Mouse (Mus musculus): ENCODE measurements around the gene Rfesd. TPM values are rescaled to one million over a fixed set of nuclear protein-coding genes. Genes with fewer than 3 reads are reported as not detected.

Gene Rfesd
- polyA plus RNA-seq, 1 experiment from 2014 or later = 18.9 TPM

- no peak overlapping the region for H3K9ac ChIP-seq
- no peaks in the 10 kb centered on the region for H3K27me3 ChIP-seq
- no peak for ATAC-seq (ENCODE audit: low FRiP score, low read depth)
- H3K4me1 ChIP-seq = no peaks in the 10 kb centered on the region
- WGBS = 50% methylated on average over 1 of the region's 1 CpGs
- H3K9me3 ChIP-seq = no peaks in the 10 kb centered on the region
- H3K36me3 ChIP-seq = no peaks in the 10 kb centered on the region
- H3K4me2 ChIP-seq (replicated peaks) = no peak overlapping the region
- H3K27ac ChIP-seq = no peak overlapping the region
- no peak overlapping the region for H3K4me3 ChIP-seq
Measured at GRCm38 (mm10) chr13:76042455-76042854, 23.9 kb upstream of the Rfesd start.

- H3K27ac ChIP-seq = no peak overlapping the region
- no peak overlapping the region for H3K4me3 ChIP-seq
- no peaks in the 10 kb centered on the region for H3K27me3 ChIP-seq
- no peak overlapping the region for H3K9ac ChIP-seq
- no peaks in the 10 kb centered on the region for H3K9me3 ChIP-seq
- H3K36me3 ChIP-seq = no peaks in the 10 kb centered on the region
- H3K4me2 ChIP-seq (replicated peaks) = no peak overlapping the region
- WGBS = 62% methylated on average over 3 of the region's 3 CpGs
- no peak for ATAC-seq (ENCODE audit: low FRiP score, low read depth)
- H3K4me1 ChIP-seq = no peaks in the 10 kb centered on the region
Measured at GRCm38 (mm10) chr13:76024588-76024987, 6.1 kb upstream of the Rfesd start.

DNA sequence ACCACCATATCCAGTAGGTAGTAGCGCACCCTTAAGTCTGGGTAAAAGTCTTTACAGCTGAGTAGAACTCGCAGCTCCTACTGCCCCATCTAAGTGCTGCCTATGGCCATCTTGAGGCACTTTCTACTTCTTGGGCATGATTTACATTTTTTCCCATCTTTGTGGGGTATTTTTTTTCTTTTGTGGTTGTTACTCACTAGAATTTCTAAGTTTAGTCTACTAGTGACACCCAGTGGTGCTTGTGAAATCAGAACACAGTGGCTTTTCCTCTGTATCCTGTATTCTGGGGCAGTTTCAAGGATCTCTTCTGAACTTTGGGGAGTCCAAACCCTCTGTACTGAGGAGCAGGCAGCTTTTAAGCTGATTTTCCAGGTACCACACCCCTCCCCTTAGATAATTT lies 3.3 kb upstream of the Rfesd start:
- WGBS = 92% methylated on average over 2 of the region's 2 CpGs
- ATAC-seq (ENCODE audit: low FRiP score, low read depth) = no peak
- H3K4me1 ChIP-seq = peaks cover 7% of the 10 kb centered on the region

DNA sequence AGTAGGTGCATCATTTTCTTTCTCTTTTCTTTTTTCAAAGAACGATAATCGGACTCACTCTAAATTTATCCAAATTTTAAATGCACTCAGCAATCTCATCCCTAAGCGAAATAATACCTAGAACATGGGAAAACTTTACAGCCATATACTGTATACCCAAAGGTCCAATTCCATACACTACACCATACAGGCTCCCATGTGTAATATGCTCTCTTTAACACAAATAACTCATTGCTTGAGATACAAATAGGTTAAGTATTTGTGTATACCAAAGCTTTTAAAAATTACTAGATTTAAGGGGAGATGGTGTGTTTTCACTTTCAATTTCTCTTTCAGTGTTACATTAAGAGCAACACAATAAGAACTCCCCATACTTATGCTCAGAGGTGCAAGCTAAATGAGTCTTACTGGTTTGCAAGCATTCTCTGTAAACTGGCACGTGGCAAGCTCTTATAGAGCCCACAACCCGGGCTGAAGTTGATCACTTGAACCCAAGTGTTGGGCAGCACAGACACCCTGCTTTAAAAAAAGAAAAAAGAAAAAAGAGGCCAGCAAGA lies 403 bp upstream of the Rfesd start:
- H3K36me3 ChIP-seq = no peaks in the 10 kb centered on the region
- peak; percentile 56 for ATAC-seq (ENCODE audit: low FRiP score, low read depth)
- H3K27ac ChIP-seq = no peak overlapping the region

More for the DNA sequence above, 3.3 kb upstream of the Rfesd start:
- Histone ChIP-seq H3K27ac (no peak overlapping the region), H3K9me3 (no peaks in the 10 kb centered on the region), H3K9ac (no peak overlapping the region), H3K4me2 (replicated peaks) (no peak overlapping the region), H3K36me3 (no peaks in the 10 kb centered on the region), H3K27me3 (no peaks in the 10 kb centered on the region), H3K4me3 (no peak overlapping the region)

DNA sequence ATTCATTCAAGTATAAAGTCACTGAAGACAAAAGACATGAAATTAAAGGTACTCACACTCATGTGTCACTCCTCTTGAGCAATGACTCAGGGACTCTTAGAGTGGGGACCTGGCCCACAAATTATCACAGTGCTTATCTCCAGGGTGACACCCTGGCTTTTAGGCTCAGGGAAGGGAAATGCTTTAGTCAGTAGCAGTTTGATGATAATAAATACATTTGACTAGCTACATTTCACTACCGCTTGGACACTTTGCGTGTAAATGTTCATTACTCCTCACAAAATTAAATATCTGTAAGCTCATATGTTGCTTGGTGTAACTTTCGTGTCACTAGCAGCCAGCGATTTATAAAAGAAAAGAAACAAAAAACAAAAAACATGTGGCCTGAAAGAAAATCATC lies 1.1 kb downstream of the Rfesd start:
- Histone ChIP-seq H3K4me1 (peaks cover 7% of the 10 kb centered on the region), H3K4me3 (peak overlapping the region; percentile 75), H3K27ac (no peak overlapping the region), H3K27me3 (no peaks in the 10 kb centered on the region), H3K4me2 (replicated peaks) (peak overlapping the region; percentile 75), H3K9ac (peak overlapping the region; percentile 89), H3K9me3 (no peaks in the 10 kb centered on the region), H3K36me3 (no peaks in the 10 kb centered on the region)
- WGBS = 78% methylated on average over 4 of the region's 4 CpGs
- ATAC-seq (ENCODE audit: low FRiP score, low read depth) = no peak

More for the DNA sequence above, 403 bp upstream of the Rfesd start:
- peaks cover 7% of the 10 kb centered on the region for H3K4me1 ChIP-seq
- peak overlapping the region; percentile 31 for H3K9ac ChIP-seq
- 45% methylated on average over 5 of the region's 5 CpGs for WGBS
- H3K4me3 ChIP-seq = peak overlapping the region; percentile 75
- no peaks in the 10 kb centered on the region for H3K9me3 ChIP-seq
- H3K27me3 ChIP-seq = no peaks in the 10 kb centered on the region
- H3K4me2 ChIP-seq (replicated peaks) = peak overlapping the region; percentile 75

DNA sequence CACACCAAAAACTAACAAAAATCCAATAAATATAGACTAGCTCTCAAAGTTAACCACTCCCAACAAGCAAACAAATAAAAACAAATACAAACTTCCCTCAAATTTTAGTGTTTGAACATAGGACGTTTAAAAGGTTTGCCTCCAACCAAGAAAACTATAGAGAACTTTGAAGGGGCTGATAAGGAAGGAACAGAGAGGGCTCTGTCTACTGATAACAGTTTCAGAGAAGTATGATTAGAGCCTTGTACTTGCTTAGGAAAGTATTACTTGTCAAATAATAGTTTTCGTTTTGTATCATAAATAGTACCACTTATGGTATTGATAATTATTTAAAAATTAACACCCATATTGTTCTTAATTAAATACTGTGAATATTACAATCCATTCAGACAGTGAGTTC lies 4.0 kb downstream of the Rfesd start:
- H3K27me3 ChIP-seq = no peaks in the 10 kb centered on the region
- no peaks in the 10 kb centered on the region for H3K36me3 ChIP-seq
- no peak overlapping the region for H3K27ac ChIP-seq
- no peak for ATAC-seq (ENCODE audit: low FRiP score, low read depth)
- peaks cover 7% of the 10 kb centered on the region for H3K4me1 ChIP-seq
- no peaks in the 10 kb centered on the region for H3K9me3 ChIP-seq
- H3K4me3 ChIP-seq = no peak overlapping the region
- H3K4me2 ChIP-seq (replicated peaks) = no peak overlapping the region
- WGBS = 81% methylated on average over 2 of the region's 2 CpGs
- no peak overlapping the region for H3K9ac ChIP-seq

GRCm38 (mm10) chr13:76003272-76003671 lies 15.2 kb downstream of the Rfesd start:
- Histone ChIP-seq H3K27me3 (no peaks in the 10 kb centered on the region), H3K9me3 (no peaks in the 10 kb centered on the region; the same call in 1 of the 2 replicates), H3K4me1 (no peaks in the 10 kb centered on the region), H3K36me3 (peaks cover 19% of the 10 kb centered on the region), H3K9ac (no peak overlapping the region), H3K27ac (no peak overlapping the region), H3K4me3 (no peak overlapping the region), H3K4me2 (replicated peaks) (no peak overlapping the region)
- 68% methylated on average over 3 of the region's 3 CpGs for WGBS
- no peak for ATAC-seq (ENCODE audit: low FRiP score, low read depth)

DNA sequence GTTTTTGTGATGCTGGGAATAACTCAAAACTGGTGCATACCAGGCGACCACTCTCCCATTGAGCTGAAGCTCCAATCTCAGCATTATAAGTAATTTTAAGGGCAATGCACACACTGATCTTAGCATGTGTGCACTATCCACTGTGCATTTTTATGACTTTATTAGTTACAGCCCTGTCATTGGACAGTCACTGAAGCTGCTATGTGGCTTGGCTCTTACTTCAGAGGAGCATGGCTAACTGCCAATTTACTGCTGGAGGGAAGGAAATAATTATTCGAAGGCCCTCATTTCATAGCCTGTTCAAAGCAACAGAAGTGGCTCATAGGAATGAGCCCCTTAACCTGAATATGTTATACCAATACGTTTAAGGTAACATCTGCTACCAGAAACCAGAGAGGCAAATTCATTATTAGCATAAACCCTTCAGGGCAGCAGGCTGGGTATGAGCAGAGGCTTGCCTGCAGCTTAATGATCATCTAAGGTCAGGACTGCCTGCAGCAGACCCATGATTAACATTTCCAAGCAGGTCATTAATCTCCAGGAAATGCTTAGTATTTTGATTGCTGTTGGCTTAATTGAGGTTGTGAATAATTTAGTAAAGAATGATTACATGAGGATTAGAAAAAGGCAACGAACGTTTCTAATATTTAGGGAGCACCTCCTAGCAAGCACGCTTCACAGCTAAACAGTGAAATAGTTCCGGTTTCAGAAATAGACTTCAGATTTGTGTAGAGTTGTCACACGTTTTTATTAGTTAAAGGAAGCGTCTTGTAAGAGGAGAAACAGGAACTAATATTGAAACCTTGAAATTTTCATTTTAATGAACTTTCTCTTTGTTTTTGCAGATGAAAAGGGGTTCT lies 26.1 kb downstream of the Rfesd start:
- 13% methylated on average over 9 of the region's 9 CpGs for WGBS
- ATAC-seq (ENCODE audit: low FRiP score, low read depth) = peak; percentile 92
- H3K4me2 ChIP-seq (replicated peaks) = 0 out of 2 replicates have a peak overlapping the region, but pooled peaks have one; percentile 1
- peaks cover 12% of the 10 kb centered on the region for H3K9me3 ChIP-seq
- H3K4me3 ChIP-seq = no peak overlapping the region
- H3K36me3 ChIP-seq = peaks cover 5% of the 10 kb centered on the region; the same call in 1 of the 2 replicates
- no peak overlapping the region for H3K9ac ChIP-seq
- H3K4me1 ChIP-seq = peaks cover 7% of the 10 kb centered on the region
- no peaks in the 10 kb centered on the region for H3K27me3 ChIP-seq
- H3K27ac ChIP-seq = no peak overlapping the region; the same call in 1 of the 2 replicates

- Histone ChIP-seq H3K27me3 (no peaks in the 10 kb centered on the region), H3K27ac (no peak overlapping the region), H3K4me1 (peaks cover 7% of the 10 kb centered on the region), H3K4me2 (replicated peaks) (no peak overlapping the region), H3K36me3 (no peaks in the 10 kb centered on the region), H3K4me3 (no peak overlapping the region), H3K9ac (no peak overlapping the region), H3K9me3 (no peaks in the 10 kb centered on the region)
- WGBS = 94% methylated on average over 1 of the region's 1 CpGs
- no peak for ATAC-seq (ENCODE audit: low FRiP score, low read depth)
Measured at GRCm38 (mm10) chr13:75988096-75988495, 30.4 kb downstream of the Rfesd start.

- no peak overlapping the region for H3K4me2 ChIP-seq (replicated peaks)
- H3K9ac ChIP-seq = no peak overlapping the region
- H3K27me3 ChIP-seq = no peaks in the 10 kb centered on the region
- H3K27ac ChIP-seq = no peak overlapping the region
- no peak for ATAC-seq (ENCODE audit: low FRiP score, low read depth)
- H3K4me3 ChIP-seq = no peak overlapping the region
- H3K36me3 ChIP-seq = no peaks in the 10 kb centered on the region
- no peaks in the 10 kb centered on the region for H3K4me1 ChIP-seq
- no peaks in the 10 kb centered on the region for H3K9me3 ChIP-seq
Measured at GRCm38 (mm10) chr13:75981901-75982300, 36.6 kb downstream of the Rfesd start.

- Histone ChIP-seq H3K9ac (no peak overlapping the region), H3K27me3 (no peaks in the 10 kb centered on the region), H3K36me3 (no peaks in the 10 kb centered on the region), H3K4me1 (no peaks in the 10 kb centered on the region), H3K27ac (no peak overlapping the region), H3K4me2 (replicated peaks) (no peak overlapping the region), H3K9me3 (no peaks in the 10 kb centered on the region), H3K4me3 (no peak overlapping the region)
- WGBS = 77% methylated on average over 2 of the region's 2 CpGs
- no peak for ATAC-seq (ENCODE audit: low FRiP score, low read depth)
Measured at GRCm38 (mm10) chr13:75976649-75977048, 41.9 kb downstream of the Rfesd start.

GRCm38 (mm10) chr13:75976218-75976617 lies 42.3 kb downstream of the Rfesd start:
- no peaks in the 10 kb centered on the region for H3K4me1 ChIP-seq
- no peaks in the 10 kb centered on the region for H3K9me3 ChIP-seq
- no peak overlapping the region for H3K4me2 ChIP-seq (replicated peaks)
- H3K9ac ChIP-seq = no peak overlapping the region
- ATAC-seq (ENCODE audit: low FRiP score, low read depth) = no peak
- 91% methylated on average over 2 of the region's 2 CpGs for WGBS
- no peak overlapping the region for H3K4me3 ChIP-seq
- H3K27ac ChIP-seq = no peak overlapping the region
- H3K27me3 ChIP-seq = no peaks in the 10 kb centered on the region
- no peaks in the 10 kb centered on the region for H3K36me3 ChIP-seq
